Mouse (Mus musculus): ENCODE measurements around the gene Ptrh2.

The Ptrh2 gene

DNA sequence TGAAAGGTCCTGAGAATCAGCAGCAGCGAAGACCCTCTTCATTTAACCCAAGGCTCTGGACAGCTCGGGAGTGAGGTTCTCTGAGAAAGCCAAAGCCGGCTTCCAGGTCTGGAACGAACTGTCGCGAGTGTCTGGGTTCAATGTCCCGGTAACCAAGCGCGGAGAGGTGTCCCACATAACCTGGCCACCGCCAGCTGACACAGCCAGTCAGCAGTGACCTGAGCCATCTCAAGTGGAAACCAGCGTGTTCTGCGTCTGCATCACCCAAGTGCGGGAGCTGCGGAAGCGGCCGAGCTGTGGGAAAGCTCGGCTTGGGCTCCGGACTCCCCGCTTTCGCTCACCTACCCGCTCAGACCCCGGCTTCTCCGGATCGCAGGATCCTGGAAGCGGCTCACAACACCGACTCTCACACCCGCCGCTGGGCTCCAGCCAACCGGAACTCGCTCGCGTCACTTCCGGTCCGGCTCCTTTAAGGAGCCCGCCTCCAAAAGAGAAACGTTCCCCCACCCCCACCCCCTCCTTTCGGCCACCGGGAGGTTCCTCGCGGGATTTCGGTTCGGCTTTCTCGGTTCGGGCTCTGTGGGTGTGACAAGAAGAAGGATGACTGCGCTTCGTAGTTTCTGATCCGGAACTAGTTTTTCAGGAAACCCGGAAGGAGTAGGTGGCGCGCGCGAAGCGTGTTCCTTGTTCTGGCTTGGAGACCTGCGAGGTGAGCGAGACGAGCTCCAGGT is at the start of gene Ptrh2, which contains the start of gene Vmp1:
Gene Ptrh2 (plus strand): TSS at position 591 of the 731 bp plus-strand sequence.
Gene Vmp1 (minus strand): TSS at position 442 of the 731 bp plus-strand sequence.
- peak; percentile 98 for DNase-seq (ENCODE audit: low read depth, low spot score)

DNA sequence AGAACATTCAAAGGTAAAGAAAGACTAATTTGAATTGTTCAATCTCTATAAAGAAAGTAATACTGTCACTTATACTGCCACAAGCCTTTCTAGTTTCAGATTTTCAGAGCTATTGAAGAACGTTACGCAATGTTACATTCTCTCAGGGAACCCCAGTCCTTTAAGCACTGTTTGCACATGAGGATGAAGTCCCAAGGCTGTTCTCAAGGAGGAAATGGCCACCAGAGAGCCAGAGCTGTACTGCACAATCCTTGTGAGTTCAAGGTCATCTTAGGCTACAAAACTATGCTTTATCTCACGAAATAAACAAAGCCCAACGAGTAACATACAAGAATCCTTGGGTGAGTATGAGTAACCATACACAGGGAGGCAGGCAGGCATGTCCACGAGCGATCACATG is 49.4 kb upstream of the Ptrh2 start:
- no peak for DNase-seq (ENCODE audit: low read depth, low spot score)

DNA sequence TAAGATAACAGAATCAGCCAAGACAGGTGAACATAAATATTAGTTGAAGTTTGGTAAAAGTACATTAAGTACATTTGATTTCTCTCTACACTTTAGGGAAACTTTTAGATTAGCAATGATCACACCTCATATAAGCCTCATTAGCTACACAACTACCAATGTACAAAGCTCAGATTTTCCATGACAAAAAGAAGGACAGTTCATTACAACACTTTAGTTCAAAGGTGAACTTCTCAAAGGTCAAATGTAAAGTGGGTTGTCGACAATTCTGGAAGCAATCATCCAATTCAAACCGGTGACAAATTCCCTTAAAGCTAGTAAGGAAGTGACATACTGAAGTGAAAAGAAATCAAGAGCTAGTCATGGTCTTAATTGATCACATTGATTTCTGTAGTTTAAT is 46.1 kb upstream of the Ptrh2 start:
- no peak for DNase-seq (ENCODE audit: low read depth, low spot score)

DNA sequence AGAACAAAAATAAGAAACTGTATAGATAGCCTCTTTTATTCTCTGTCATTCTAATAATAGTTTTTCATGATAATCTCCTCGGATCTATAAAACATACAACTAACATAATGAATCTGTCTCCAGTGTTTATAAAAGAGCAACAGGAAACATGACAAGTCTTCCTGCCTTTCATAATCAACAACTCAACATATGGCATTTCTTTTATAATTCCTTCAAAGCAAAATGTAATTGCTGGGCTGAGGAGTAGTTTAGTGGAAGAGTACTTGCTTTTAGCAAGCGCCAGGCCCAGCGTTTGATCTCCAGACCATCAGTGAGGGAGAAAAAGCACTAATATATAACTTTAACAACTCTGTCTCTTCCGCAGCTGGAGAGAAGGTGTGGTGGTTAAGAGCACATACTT is 42.1 kb upstream of the Ptrh2 start:
- DNase-seq (ENCODE audit: low read depth, low spot score): no peak

DNA sequence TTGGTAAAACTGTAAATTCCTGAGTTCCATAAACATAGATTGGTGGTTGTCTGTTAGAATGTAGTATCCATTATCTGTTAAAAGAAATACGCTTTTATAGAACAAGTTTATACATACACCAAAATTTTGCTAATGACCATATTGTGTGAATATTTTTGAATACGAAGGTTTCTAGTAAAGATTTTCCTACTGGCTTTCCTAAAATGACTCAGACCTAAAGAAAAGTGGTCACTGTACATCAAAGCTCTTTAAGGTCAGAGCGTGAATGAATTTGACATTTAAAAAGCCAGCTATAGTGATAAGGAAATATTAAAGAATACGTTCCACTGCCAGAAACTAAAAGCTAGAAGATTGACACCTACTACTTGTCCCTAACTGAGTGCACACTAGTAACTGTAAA is 39.2 kb upstream of the Ptrh2 start:
- DNase-seq (ENCODE audit: low read depth, low spot score): no peak

DNA sequence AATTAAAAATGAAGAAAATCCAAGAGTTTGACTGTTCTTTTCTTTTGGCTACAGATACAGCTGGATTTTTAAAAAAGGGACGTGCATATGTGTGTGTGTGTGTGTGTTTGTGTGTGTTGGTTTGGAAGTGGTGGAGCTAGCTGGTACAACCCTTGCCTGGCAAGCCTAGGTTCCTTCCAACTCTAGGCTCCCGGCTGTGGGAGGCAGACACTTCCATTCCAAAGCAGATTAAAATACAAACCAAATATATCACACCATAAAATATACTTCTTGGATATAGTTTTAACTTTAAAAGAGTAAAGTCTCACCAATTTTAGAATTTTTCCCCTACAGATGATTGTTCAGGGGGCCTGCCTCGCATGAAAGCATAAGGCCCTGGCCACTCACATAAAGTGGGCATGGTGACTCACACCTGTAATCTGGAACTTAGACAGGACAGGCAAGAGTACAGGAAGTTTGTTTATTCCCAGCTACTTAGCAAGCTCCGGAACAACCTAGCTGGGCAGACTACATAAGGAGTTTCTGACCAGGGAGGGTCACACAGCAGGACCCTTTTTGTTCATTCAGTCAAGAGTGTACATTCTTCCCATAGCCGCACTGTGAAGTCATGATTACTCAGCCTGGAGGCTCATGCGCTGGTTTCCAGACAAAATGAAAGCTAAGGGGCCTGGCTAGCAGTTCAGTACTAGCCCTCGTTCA is 37.5 kb upstream of the Ptrh2 start:
- peak; percentile 54 for DNase-seq (ENCODE audit: low read depth, low spot score)

DNA sequence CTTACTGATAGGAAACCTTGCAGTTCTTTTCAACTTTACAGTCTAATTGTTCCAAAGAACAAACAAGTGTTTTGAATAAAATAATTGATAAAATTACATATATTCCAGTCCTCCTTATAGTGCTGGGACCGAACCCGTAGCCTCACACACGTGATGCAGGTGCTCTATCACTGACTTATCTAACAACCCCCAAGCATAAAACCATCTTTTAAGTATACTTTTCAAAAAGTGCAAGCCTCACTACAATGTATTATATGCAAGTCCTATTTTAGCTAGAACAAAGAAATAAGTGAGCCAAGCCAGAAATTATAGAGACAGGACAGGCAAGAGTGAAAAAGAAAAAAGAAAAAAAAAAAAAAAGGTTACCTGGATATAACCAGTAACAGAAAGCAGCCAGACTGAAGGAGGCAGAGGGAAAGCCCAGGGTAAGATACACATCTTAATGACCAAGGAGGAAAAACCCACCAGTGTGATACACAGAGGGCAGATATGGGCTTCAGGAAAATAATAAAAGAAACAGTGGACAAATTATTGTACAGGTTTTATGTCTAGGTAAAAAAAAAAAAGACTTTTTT is 36.8 kb upstream of the Ptrh2 start:
- no peak for DNase-seq (ENCODE audit: low read depth, low spot score)

DNA sequence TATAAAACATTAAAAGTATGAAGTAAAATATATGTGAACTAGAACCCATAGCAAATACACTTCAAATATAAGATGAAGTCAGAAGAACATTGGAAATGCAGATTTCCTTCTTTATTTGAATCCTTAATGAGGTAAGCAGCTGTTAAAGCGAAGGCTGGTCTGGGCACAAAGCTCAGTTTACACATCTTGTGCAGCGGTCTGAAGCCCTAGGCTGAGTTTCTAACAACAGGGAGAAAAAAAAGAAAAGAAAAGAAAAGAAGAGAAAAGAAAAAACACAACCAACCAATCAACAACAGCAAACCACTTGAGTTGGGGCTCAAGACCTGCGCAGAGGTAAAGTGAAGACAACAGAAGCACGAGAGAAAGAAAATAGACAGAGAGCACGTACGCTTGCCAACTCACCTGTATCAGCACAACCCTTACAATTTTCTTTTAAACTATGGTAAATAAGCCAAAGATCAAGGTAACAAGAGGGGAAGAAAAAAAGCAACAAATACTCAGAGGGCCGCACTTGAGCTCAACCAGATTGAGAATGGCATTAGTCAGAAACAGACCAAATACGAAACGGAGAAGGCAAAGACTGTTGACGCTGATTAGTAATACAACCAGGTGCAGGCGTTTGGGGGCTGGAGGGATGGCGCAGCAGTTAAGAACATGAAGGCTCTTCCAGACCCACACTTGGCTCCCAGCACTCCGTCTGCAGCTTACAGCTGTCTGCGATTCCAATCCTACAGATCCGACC is 35.9 kb upstream of the Ptrh2 start:
- DNase-seq (ENCODE audit: low read depth, low spot score): no peak

DNA sequence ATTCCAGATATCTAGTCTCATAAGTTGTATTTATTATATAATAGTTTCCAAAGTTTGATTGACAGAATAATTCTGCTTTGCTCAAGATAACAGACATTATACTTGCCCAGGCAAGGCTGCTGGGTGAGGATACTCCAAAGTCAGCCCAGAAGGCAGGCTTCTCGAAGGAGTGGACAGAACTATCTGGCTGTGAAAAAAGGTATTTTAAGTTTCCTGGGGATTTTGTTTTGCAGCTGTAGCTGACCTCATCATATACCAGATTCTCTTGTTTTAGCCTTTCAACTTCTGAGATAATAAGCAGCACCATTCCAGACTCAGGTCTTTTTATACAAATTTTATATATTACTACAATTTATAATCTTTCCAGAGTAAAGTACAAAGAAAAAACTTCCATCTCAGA is 34.2 kb upstream of the Ptrh2 start:
- no peak for DNase-seq (ENCODE audit: low read depth, low spot score)

DNA sequence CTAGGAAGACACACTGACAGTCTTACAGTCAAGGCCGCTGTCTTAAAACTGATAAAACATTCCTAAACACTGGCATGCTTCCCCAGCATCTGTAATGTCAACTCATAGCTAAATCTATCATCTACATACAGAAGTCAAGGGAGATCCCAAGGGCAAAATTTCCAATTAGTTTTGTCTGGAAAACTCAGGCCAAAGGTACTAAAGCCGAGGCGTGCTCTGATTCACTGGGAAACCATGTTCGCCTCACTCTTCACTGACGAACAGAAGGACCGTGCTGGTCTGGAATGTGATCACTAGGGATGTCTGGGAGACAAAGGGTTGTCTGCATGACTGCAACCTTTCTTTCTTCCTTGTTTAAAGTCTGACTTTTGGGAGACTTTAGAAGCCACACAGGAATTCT is 33.1 kb upstream of the Ptrh2 start:
- DNase-seq (ENCODE audit: low read depth, low spot score): no peak

DNA sequence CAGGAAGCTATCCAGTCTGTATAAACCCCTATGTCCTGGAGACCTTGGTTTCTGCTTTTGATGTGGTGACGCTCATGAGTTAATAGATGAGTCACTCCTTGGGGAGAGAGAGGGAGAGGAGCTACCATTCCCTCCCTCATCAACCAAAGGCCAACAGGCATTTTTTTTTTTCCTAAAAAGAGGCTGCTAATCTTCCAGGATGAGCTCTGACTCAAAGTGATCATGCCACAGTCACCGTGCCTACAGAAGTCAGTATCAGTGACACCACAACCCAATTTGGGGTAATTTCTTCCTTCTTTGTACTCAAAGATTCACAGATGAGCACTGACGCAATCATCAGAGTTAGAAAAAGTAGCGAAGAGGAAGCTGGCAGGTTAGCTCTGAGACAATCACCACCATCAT is 31.2 kb upstream of the Ptrh2 start:
- DNase-seq (ENCODE audit: low read depth, low spot score): peak; percentile 24

DNA sequence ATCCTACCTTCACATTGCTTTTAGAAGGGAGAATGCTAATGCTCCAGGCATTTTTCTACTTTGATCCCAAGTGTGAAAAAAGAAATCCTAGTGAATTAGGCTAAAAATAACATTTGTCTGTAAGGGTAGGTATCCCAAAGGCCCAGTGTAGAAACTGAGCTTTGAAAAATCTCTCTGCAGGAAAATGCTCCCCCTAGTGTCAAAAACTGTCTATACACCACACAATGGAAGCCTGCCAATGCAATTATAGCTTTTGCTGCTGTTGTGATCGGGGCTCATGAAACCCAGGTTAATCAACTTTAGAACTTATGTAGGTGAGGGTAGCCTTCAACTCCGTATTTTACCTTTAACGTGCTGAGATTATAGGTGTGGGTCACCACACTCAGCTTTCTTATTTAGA is 30.3 kb upstream of the Ptrh2 start:
- DNase-seq (ENCODE audit: low read depth, low spot score): peak; percentile 72

DNA sequence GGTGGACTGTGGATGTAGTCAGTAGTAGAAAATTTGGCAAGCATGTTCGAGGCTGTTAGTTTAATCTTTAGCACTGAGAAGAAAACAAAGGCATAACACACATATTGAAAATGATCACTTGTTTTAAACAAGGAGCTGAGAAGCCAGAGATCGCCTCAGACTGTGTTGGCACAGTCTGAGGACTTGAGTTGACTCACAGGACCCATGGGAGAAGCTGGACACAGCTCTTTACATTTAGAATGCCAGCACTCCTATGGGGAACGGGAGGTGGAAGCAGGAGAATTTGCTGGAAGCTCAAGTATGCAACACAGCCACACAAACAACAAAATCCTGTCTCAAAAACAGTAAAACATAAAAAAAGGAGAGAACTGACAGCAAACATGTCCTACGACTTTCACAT is 29.7 kb upstream of the Ptrh2 start:
- no peak for DNase-seq (ENCODE audit: low read depth, low spot score)

DNA sequence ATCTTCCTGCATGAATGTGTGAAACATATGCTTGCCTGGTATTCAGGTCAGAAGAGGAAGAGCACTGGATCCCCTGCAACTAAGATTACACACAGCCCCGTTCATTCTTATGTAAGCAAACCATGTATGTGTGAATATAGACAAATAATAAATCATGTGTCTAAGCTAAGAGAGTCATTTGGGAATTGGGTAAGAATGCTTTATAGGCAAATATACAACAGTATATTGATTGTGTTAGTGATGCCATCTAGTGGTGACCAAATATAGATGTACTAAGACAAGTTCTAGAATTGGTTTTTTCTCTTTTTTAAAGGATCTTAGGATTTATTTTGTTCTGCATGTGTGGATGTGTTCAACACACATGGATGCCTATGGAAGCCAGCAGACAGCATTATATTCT is 28.1 kb upstream of the Ptrh2 start:
- peak; percentile 29 for DNase-seq (ENCODE audit: low read depth, low spot score)

DNA sequence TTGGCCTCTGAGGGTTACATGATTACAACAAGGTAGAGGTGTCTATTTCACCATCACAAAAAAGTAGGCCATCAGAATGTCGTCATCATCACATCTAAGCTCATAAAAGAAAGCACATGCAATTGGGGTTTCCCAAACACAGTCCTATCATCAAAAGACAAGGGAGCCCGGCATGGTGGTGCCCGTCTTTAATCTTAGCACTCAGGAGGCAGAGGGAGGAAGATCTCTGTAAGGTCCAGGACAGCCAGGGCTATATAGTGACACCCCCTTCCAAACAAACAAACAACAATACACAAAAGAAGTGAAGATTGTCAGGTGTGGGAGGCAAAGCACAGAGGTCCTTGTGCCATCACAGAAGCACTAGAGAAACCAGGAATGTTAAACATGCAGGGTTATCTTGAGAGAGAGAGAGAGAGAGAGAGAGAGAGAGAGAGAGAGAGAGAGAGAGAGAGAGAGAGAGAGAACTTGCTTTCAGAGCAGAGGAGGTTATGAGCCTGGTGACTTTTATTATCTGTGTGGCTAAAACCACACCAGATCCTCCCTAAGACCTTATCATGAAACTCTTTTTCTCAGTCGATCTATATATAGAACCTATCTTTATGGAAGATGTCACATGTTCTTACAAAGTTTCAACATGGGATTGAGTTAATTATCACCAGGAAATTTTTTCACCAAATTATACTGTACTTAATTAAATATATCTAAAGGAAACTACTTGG is 26.8 kb upstream of the Ptrh2 start:
- DNase-seq (ENCODE audit: low read depth, low spot score): no peak

DNA sequence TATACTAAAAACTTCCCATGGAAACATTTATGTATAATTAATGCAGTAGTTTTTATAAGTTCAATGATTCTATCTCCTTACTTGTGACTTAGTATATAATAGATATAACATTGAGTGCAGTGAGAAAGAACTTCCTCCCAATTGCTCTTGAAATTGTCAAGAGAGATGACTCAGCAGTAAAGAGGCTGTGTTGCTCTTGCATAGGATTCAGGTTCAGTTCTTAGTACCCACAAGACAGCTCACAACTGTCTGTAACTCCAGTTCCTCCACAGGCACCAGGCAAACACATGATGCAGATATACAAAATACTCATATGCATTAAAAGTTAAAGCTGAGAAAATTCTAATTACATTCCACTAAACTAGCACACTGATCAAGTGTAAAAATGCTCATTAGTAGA is 25.9 kb upstream of the Ptrh2 start:
- DNase-seq (ENCODE audit: low read depth, low spot score): no peak

DNA sequence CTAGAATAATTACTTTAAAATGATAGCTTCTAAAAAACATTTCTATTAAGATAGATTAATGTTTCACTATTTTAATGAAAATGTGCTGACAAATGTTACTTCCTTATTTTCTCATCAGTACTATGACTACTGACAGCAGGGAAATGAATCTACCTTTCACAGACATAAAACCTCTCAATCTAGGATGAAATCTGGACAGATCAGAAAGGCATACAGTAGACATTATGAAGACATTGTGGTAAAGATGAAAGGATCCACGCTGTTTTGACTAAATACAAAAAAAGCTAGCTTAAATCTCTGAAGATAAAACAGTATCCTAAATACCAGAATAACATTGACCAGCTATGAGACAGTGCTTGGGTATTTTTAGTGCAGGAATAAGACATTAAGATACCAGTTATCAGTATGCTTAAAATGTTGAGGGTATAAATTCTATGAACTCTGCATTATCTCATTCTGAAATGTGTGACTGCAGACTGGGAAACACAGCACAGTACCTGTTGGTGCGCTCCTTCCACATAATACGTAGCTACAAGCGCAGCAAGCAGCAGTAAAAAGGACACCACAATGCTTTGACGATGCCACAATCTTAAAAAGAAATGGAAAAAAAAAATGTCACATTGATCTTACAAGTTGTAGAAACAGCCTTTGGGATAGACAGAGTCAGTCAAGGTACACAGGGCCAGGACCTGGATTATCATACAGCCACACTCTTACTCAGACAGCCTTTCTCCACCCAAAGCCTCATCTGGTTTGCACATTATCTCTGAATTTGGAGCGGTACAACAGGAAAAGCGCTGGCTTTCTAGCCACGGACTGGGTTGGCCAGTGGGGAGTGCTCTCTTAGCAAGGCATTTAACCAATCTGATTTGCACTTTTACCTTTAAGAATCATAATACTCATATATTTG is 20.5 kb upstream of the Ptrh2 start:
- no peak for DNase-seq (ENCODE audit: low read depth, low spot score)

DNA sequence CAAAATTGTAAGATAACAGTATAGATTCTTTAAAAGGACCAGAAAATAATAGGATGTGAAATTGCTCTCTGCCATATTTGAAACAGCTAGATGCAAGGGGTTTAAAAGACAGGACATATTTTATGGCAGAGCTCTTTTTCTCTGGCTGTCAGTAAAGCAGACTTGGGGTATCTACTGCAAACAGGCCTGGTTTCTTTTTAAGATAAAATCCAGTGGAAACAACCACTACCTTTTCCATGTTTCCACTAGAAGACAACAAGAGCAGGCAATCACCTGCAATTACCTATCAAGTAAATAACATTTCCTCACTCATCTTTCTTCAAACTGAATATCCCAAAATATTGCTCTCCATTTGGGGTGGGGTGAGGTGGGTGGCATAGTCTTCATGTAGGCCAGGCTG is 19.8 kb upstream of the Ptrh2 start:
- no peak for DNase-seq (ENCODE audit: low read depth, low spot score)

DNA sequence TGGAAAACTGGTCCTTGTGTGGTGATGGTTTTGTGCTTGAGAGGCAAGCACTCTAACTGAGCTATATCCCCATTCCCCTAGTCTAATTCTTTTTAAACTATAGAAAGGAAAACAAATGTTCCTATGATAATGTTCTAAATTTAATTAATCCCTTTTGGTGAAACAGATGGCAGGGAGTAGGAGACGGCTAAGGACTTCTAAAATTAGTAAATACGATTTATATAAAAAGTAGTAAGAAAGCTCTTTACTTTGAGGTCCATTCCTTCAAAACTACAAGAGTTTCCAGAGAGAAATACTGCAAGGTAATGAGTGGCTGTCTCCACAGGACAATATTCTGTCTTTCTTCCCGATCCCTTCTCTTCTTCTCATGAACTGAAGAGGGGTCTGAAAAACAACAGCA is 19.4 kb upstream of the Ptrh2 start:
- peak; percentile 49 for DNase-seq (ENCODE audit: low read depth, low spot score)

DNA sequence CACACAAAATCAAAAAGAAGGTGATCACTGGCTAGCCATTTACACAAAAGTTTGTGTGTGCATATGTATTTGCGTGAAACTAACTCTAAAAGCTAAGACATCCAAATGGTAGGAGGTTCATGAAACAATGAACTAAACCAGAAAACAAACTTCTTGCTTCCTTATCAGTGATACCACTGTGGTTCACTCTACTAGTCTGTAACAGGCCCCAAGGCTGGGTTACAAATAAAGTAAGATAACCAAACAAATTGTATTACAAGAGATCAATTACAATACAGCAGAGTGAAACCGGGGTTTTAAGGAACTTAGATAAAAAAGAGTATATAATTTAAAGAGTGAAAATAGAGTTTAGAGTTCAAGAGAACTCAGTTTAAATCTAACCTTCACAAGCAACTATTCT is 16.2 kb upstream of the Ptrh2 start:
- DNase-seq (ENCODE audit: low read depth, low spot score): no peak

DNA sequence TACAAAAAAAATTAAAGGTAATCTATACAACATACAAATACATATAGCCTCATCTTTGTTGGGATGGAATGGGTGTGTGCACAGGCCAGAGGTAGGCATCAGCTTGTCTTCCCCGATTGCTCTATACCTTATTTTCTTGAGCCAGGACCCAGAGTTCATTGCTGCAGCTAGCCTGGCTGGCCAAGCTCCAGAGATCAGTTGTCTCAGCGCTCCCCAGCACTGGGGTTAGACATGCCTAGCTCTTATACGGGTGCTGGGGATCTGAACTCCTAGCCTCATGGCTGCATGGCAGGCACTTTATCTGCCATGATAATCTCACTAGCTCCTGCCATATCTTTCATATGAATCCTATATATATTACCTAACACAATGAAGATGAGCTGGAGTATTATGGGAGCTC is 15.6 kb upstream of the Ptrh2 start:
- DNase-seq (ENCODE audit: low read depth, low spot score): no peak

Measured in brain, adult 2 months (tissue).